Mouse (Mus musculus): Measurements from ENCODE around the gene Gm21190. TPM values are rescaled to one million over a fixed set of nuclear protein-coding genes. Genes with fewer than 3 reads are reported as not detected.
A peak's percentile ranks its signal among the peaks of the same experiment; 100 is the strongest.
"Not testable (repeated sequence)": the region's sequence is repeated elsewhere in the genome, so short reads cannot be mapped to it uniquely, and the experiment has no call there.

Gm21190 gene
- polyA plus RNA-seq (2016; fragmentation: Nextera tagmentation; extraction: Ambion mirVana) = not detected in 2 replicates

GRCm38 (mm10) chr5:15529122-15529521, at the start of gene Gm21190:
Gm21190 (minus strand) TSS chr5:15529222.
- H3K9ac ChIP-seq; ATAC-seq (ENCODE audit: low FRiP score, low read depth); H3K4me2 ChIP-seq (replicated peaks); H3K4me1 ChIP-seq; H3K4me3 ChIP-seq; H3K27ac ChIP-seq; H3K36me3 ChIP-seq; H3K27me3 ChIP-seq (replicated peaks): not testable (repeated sequence)
- 43% methylated on average over 1 of the region's 1 CpGs for WGBS
- peaks cover 30% of the 10 kb centered on the region for H3K9me3 ChIP-seq

GRCm38 (mm10) chr5:15577033-15577432, 48.0 kb upstream of the Gm21190 start, which contains the start of gene Gm21083:
Gm21083 (plus strand) TSS chr5:15577333.
- not testable (repeated sequence) for H3K27ac ChIP-seq; H3K36me3 ChIP-seq; H3K27me3 ChIP-seq (replicated peaks); ATAC-seq (ENCODE audit: low FRiP score, low read depth); H3K9ac ChIP-seq; H3K4me1 ChIP-seq; H3K9me3 ChIP-seq; H3K4me3 ChIP-seq; H3K4me2 ChIP-seq (replicated peaks)
- WGBS = 57% methylated on average over 1 of the region's 1 CpGs

GRCm38 (mm10) chr5:15573735-15574134, 44.7 kb upstream of the Gm21190 start:
- ATAC-seq (ENCODE audit: low FRiP score, low read depth); H3K36me3 ChIP-seq; H3K4me1 ChIP-seq; H3K27me3 ChIP-seq (replicated peaks); H3K4me3 ChIP-seq; H3K27ac ChIP-seq; H3K4me2 ChIP-seq (replicated peaks); H3K9ac ChIP-seq: not testable (repeated sequence)
- peaks cover 13% of the 10 kb centered on the region for H3K9me3 ChIP-seq

- H3K36me3 ChIP-seq; H3K4me2 ChIP-seq (replicated peaks); H3K4me1 ChIP-seq; H3K27ac ChIP-seq; H3K9ac ChIP-seq; H3K27me3 ChIP-seq (replicated peaks); H3K4me3 ChIP-seq: not testable (repeated sequence)
- peaks cover 17% of the 10 kb centered on the region for H3K9me3 ChIP-seq
- peak; percentile 42; the same call in 1 of the 2 replicates for ATAC-seq (ENCODE audit: low FRiP score, low read depth)
- 86% methylated on average over 3 of the region's 3 CpGs for WGBS
These were observed 32.6 kb upstream of the Gm21190 start for GRCm38 (mm10) chr5:15561425-15562264.

- 76% methylated on average over 1 of the region's 1 CpGs for WGBS
- not testable (repeated sequence) for H3K4me1 ChIP-seq; H3K9ac ChIP-seq; H3K4me3 ChIP-seq; H3K27me3 ChIP-seq (replicated peaks); H3K4me2 ChIP-seq (replicated peaks); ATAC-seq (ENCODE audit: low FRiP score, low read depth); H3K36me3 ChIP-seq; H3K27ac ChIP-seq
- peaks cover 32% of the 10 kb centered on the region for H3K9me3 ChIP-seq
These were observed 29.6 kb upstream of the Gm21190 start for GRCm38 (mm10) chr5:15558654-15559053.

- H3K27me3 ChIP-seq (replicated peaks); H3K36me3 ChIP-seq; H3K4me3 ChIP-seq; H3K9ac ChIP-seq; H3K4me1 ChIP-seq; H3K27ac ChIP-seq; H3K4me2 ChIP-seq (replicated peaks); ATAC-seq (ENCODE audit: low FRiP score, low read depth): not testable (repeated sequence)
- peaks cover 20% of the 10 kb centered on the region for H3K9me3 ChIP-seq
- WGBS = 15% methylated on average over 3 of the region's 3 CpGs
These were observed 20.6 kb upstream of the Gm21190 start for GRCm38 (mm10) chr5:15549606-15550005.

- not testable (repeated sequence) for H3K4me2 ChIP-seq (replicated peaks); H3K27ac ChIP-seq; H3K9ac ChIP-seq; ATAC-seq (ENCODE audit: low FRiP score, low read depth); H3K27me3 ChIP-seq (replicated peaks); H3K36me3 ChIP-seq; H3K4me1 ChIP-seq; H3K4me3 ChIP-seq
- 51% methylated on average over 1 of the region's 1 CpGs for WGBS
- H3K9me3 ChIP-seq = peaks cover 16% of the 10 kb centered on the region
These were observed 20.1 kb upstream of the Gm21190 start for GRCm38 (mm10) chr5:15549134-15549533.

- H3K27me3 ChIP-seq (replicated peaks); H3K36me3 ChIP-seq; H3K9ac ChIP-seq; H3K4me2 ChIP-seq (replicated peaks); H3K4me3 ChIP-seq; ATAC-seq (ENCODE audit: low FRiP score, low read depth); H3K27ac ChIP-seq; H3K4me1 ChIP-seq: not testable (repeated sequence)
- 82% methylated on average over 6 of the region's 6 CpGs for WGBS
- peaks cover 15% of the 10 kb centered on the region for H3K9me3 ChIP-seq
These were observed 19.6 kb upstream of the Gm21190 start for GRCm38 (mm10) chr5:15548642-15549041.

- H3K4me1 ChIP-seq; H3K36me3 ChIP-seq; H3K9ac ChIP-seq; H3K27ac ChIP-seq; H3K4me2 ChIP-seq (replicated peaks); H3K27me3 ChIP-seq (replicated peaks); H3K4me3 ChIP-seq; ATAC-seq (ENCODE audit: low FRiP score, low read depth): not testable (repeated sequence)
- peaks cover 19% of the 10 kb centered on the region for H3K9me3 ChIP-seq
These were observed 6.6 kb downstream of the Gm21190 start for GRCm38 (mm10) chr5:15522470-15522869.

- not testable (repeated sequence) for H3K4me2 ChIP-seq (replicated peaks); ATAC-seq (ENCODE audit: low FRiP score, low read depth); H3K36me3 ChIP-seq; H3K9ac ChIP-seq; H3K4me1 ChIP-seq; H3K27me3 ChIP-seq (replicated peaks); H3K27ac ChIP-seq; H3K4me3 ChIP-seq
- 37% methylated on average over 2 of the region's 2 CpGs for whole genome bisulfite sequencing
- peaks cover 17% of the 10 kb centered on the region for H3K9me3 ChIP-seq
These were observed 7.0 kb downstream of the Gm21190 start for GRCm38 (mm10) chr5:15522028-15522427.

- not testable (repeated sequence) for H3K36me3 ChIP-seq; H3K4me1 ChIP-seq; H3K4me3 ChIP-seq; H3K4me2 ChIP-seq (replicated peaks); H3K9me3 ChIP-seq; ATAC-seq (ENCODE audit: low FRiP score, low read depth); H3K27me3 ChIP-seq (replicated peaks); H3K9ac ChIP-seq; H3K27ac ChIP-seq
- 21% methylated on average over 5 of the region's 5 CpGs for WGBS
These were observed 8.6 kb downstream of the Gm21190 start for GRCm38 (mm10) chr5:15520418-15520817.

- H3K4me3 ChIP-seq; H3K36me3 ChIP-seq; H3K4me2 ChIP-seq (replicated peaks); ATAC-seq (ENCODE audit: low FRiP score, low read depth); H3K27ac ChIP-seq; H3K4me1 ChIP-seq; H3K9ac ChIP-seq; H3K27me3 ChIP-seq (replicated peaks): not testable (repeated sequence)
- WGBS = 78% methylated on average over 2 of the region's 2 CpGs
- peaks cover 17% of the 10 kb centered on the region for H3K9me3 ChIP-seq
These were observed 11.9 kb downstream of the Gm21190 start for GRCm38 (mm10) chr5:15517150-15517549.

- not testable (repeated sequence) for H3K36me3 ChIP-seq; H3K4me3 ChIP-seq; H3K4me1 ChIP-seq; H3K4me2 ChIP-seq (replicated peaks); H3K27me3 ChIP-seq (replicated peaks); H3K9ac ChIP-seq; H3K27ac ChIP-seq
- ATAC-seq (ENCODE audit: low FRiP score, low read depth) = 0 out of 2 replicates have a peak, but pooled peaks have one; percentile 48
- WGBS = 69% methylated on average over 3 of the region's 3 CpGs
- peaks cover 28% of the 10 kb centered on the region for H3K9me3 ChIP-seq
These were observed 16.8 kb downstream of the Gm21190 start for GRCm38 (mm10) chr5:15512236-15512635.
